Mouse (Mus musculus): ENCODE measurements around the gene Nelfb.

DNA sequence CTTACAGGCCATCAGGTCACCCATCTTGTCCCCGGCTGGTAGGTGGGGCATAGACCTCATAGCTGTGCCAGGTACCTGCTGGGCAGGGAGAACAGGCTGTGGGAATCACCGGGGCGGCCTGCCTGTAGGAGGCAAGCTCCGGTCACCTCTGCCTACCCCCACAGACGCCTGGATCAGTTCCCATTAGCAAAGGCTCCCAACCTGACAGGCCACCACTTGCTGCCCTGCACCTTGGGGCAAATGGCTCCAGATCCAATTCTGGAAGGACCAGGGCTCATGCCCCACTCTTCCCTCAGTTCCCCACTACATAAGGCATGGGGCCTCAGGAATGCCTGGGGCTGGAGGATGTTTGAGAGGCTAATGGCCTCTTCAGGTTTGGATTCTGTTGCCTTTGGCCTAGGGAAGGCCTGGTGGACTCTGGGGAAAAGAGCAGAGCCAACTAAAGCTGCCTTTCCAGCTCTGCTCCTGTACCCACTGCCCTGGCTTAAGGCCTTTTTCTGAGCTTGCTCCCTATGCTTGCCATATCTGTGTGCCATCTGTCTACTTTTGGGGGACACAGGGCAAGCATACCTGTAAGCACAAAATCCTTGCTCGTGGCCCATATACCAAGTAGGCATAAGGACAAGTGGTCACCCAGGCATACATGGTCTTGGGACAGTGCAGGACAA, 40.1 kb downstream of the Nelfb start:
- TF ChIP-seq CTCF (IDR thresholded peaks at IDR 0.05; ENCODE audit: low read depth, low read length): no peak
- no peak for TF ChIP-seq POLR2A (IDR thresholded peaks at IDR 0.05; ENCODE audit: extremely low read depth, insufficient read depth, low read length)

Measured in liver, adult 2 months (tissue).